Comparison of ENCODE assay signal across 8 mouse cellular contexts in genomic region chr7:24530062-24530931, GRCm38 (mm10). TPM values are rescaled to one million over a fixed set of nuclear protein-coding genes. Genes with fewer than 3 reads are reported as not detected.
DNase-seq lines count a peak whose midpoint lies in the region; ATAC-seq and TF ChIP-seq lines count a peak whose summit lies in the region.

Gene Irgq, plus strand, starts transcription at chr7:24530689.

- peaks cover 55% of the 10 kb centered on the region for H3K4me1 ChIP-seq in E14TG2a.4 (replicated peaks; ENCODE audit: low read depth, low read length)
- H3K4me1 ChIP-seq in forebrain, embryonic 12.5 days: peaks cover 41% of the 10 kb centered on the region
- peaks cover 10% of the 10 kb centered on the region for H3K4me1 ChIP-seq in heart, postnatal 0 days (ENCODE audit: control insufficient read depth, insufficient read depth)
- peaks cover 28% of the 10 kb centered on the region for H3K4me1 ChIP-seq in liver, embryonic 16.5 days (ENCODE audit: control insufficient read depth, low read depth, low read length)
- H3K4me1 ChIP-seq in neural tube, embryonic 13.5 days (replicated peaks): peaks cover 49% of the 10 kb centered on the region
- peaks cover 28% of the 10 kb centered on the region for H3K4me1 ChIP-seq in testis, adult 2 months (ENCODE audit: control insufficient read depth, insufficient read depth, low read length)

- H3K27me3 ChIP-seq in E14TG2a.4 (ENCODE audit: insufficient read depth, low read length): peaks cover 19% of the 10 kb centered on the region
- peaks cover 23% of the 10 kb centered on the region for H3K27me3 ChIP-seq in forebrain, embryonic 12.5 days
- H3K27me3 ChIP-seq in heart, postnatal 0 days (ENCODE audit: control insufficient read depth, insufficient read depth, low read length): no peaks in the 10 kb centered on the region
- no peaks in the 10 kb centered on the region for H3K27me3 ChIP-seq in liver, embryonic 16.5 days (ENCODE audit: control insufficient read depth, insufficient read depth, low read depth, low read length)
- peaks cover 9% of the 10 kb centered on the region for H3K27me3 ChIP-seq in neural tube, embryonic 13.5 days
- no peaks in the 10 kb centered on the region for H3K27me3 ChIP-seq in testis, adult 2 months (ENCODE audit: control insufficient read depth, insufficient read depth, low read length)

- peak; percentile 95 for ATAC-seq in forebrain, embryonic 12.5 days (ENCODE audit: low FRiP score)
- peak; percentile 94 for ATAC-seq in heart, postnatal 0 days (ENCODE audit: insufficient read depth, low read depth)
- ATAC-seq in liver, embryonic 16.5 days (ENCODE audit: low read depth): peak; percentile 93
- ATAC-seq in neural tube, embryonic 13.5 days (ENCODE audit: low read depth): peak; percentile 94

- no peak for TF ChIP-seq CTCF in E14TG2a.4 (conservative IDR thresholded peaks at IDR 0.05; ENCODE audit: low read length)
- TF ChIP-seq CTCF in heart, postnatal 0 days (IDR thresholded peaks at IDR 0.05; ENCODE audit: low read depth): no peak
- TF ChIP-seq CTCF in testis, adult 2 months (IDR thresholded peaks at IDR 0.05; ENCODE audit: control insufficient read depth, insufficient read depth, insufficient replicate concordance, low read depth, low read length): peak; percentile 3; the same call in 1 of the 2 replicates

- TF ChIP-seq POLR2A in testis, adult 2 months (IDR thresholded peaks at IDR 0.05; ENCODE audit: control insufficient read depth, low read depth, low read length): peak; percentile 39

- peak within 1 kb of the TSS; percentile 89 for H3K27ac ChIP-seq in forebrain, embryonic 12.5 days
- peak within 1 kb of the TSS; percentile 96 for H3K27ac ChIP-seq in heart, postnatal 0 days (ENCODE audit: low read depth)
- H3K27ac ChIP-seq in liver, embryonic 16.5 days (ENCODE audit: low read length): peak within 1 kb of the TSS; percentile 85
- H3K27ac ChIP-seq in neural tube, embryonic 13.5 days (replicated peaks): peak within 1 kb of the TSS; percentile 89
- H3K27ac ChIP-seq in testis, adult 2 months (ENCODE audit: control insufficient read depth, insufficient read depth, low read depth, low read length): peak within 1 kb of the TSS; percentile 86

- peak within 1 kb of the TSS; percentile 88 for H3K9ac ChIP-seq in forebrain, embryonic 12.5 days
- H3K9ac ChIP-seq in heart, postnatal 0 days (replicated peaks; ENCODE audit: low read depth, low read length): peak within 1 kb of the TSS; percentile 79
- H3K9ac ChIP-seq in liver, embryonic 16.5 days (ENCODE audit: low read depth, low read length): peak within 1 kb of the TSS; percentile 79
- peak within 1 kb of the TSS; percentile 93 for H3K9ac ChIP-seq in neural tube, embryonic 13.5 days

- DNase-seq in c-Kit-positive CD71-positive TER-119-positive erythroid progenitor cells, embryonic 14.5 days (ENCODE audit: low spot score): peak; percentile 98
- DNase-seq in heart, postnatal 0 days (ENCODE audit: low spot score): peak; percentile 99
- DNase-seq in kidney, postnatal 4 days: peak; percentile 99

- H3K36me3 ChIP-seq in E14TG2a.4 (ENCODE audit: insufficient read depth, low read length): peaks cover 10% of the 10 kb centered on the region
- peaks cover 23% of the 10 kb centered on the region for H3K36me3 ChIP-seq in forebrain, embryonic 12.5 days (replicated peaks)
- peaks cover 24% of the 10 kb centered on the region for H3K36me3 ChIP-seq in heart, postnatal 0 days (replicated peaks; ENCODE audit: control insufficient read depth, insufficient read depth, low read length)
- H3K36me3 ChIP-seq in liver, embryonic 16.5 days (ENCODE audit: control insufficient read depth, insufficient read depth): peaks cover 8% of the 10 kb centered on the region; the same call in 1 of the 2 replicates
- H3K36me3 ChIP-seq in neural tube, embryonic 13.5 days: peaks cover 28% of the 10 kb centered on the region
- H3K36me3 ChIP-seq in testis, adult 2 months (ENCODE audit: control insufficient read depth, insufficient read depth, low read length): no peaks in the 10 kb centered on the region

- peak within 1 kb of the TSS; percentile 85 for H3K4me3 ChIP-seq in E14TG2a.4 (replicated peaks; ENCODE audit: low read length)
- H3K4me3 ChIP-seq in forebrain, embryonic 12.5 days (replicated peaks): peak within 1 kb of the TSS; percentile 67
- peak within 1 kb of the TSS; percentile 71 for H3K4me3 ChIP-seq in heart, postnatal 0 days (ENCODE audit: low read depth, low read length)
- H3K4me3 ChIP-seq in liver, embryonic 16.5 days (ENCODE audit: low read depth, low read length): peak within 1 kb of the TSS; percentile 76
- H3K4me3 ChIP-seq in neural tube, embryonic 13.5 days: peak within 1 kb of the TSS; percentile 59
- H3K4me3 ChIP-seq in testis, adult 2 months (ENCODE audit: control insufficient read depth, low read depth, low read length): peak within 1 kb of the TSS; percentile 92

- WGBS in forebrain, embryonic 12.5 days: 1% methylated on average over 44 of the region's 44 CpGs
- under 1% methylated on average over 44 of the region's 44 CpGs for WGBS in heart, postnatal 0 days
- under 1% methylated on average over 44 of the region's 44 CpGs for WGBS in liver, embryonic 16.5 days (ENCODE audit: insufficient replicate concordance)
- WGBS in neural tube, embryonic 13.5 days: 2% methylated on average over 44 of the region's 44 CpGs

- TF ChIP-seq EP300 in heart, postnatal 0 days (IDR thresholded peaks at IDR 0.05; ENCODE audit: low read depth): 0 out of 2 replicates have a peak, but pooled peaks have one; percentile 74

- H3K9me3 ChIP-seq in E14TG2a.4 (ENCODE audit: low read length): no peaks in the 10 kb centered on the region
- no peaks in the 10 kb centered on the region for H3K9me3 ChIP-seq in forebrain, embryonic 12.5 days
- no peaks in the 10 kb centered on the region for H3K9me3 ChIP-seq in heart, postnatal 0 days (replicated peaks; ENCODE audit: control insufficient read depth, low read length)
- no peaks in the 10 kb centered on the region for H3K9me3 ChIP-seq in liver, embryonic 16.5 days (replicated peaks; ENCODE audit: control insufficient read depth, low read length)
- H3K9me3 ChIP-seq in neural tube, embryonic 13.5 days: no peaks in the 10 kb centered on the region

- peak within 1 kb of the TSS; percentile 91 for H3K4me2 ChIP-seq in forebrain, embryonic 12.5 days
- H3K4me2 ChIP-seq in heart, postnatal 0 days (ENCODE audit: low read depth, low read length): peak within 1 kb of the TSS; percentile 95
- H3K4me2 ChIP-seq in liver, embryonic 16.5 days (ENCODE audit: low read depth, low read length): peak within 1 kb of the TSS; percentile 89
- peak within 1 kb of the TSS; percentile 88 for H3K4me2 ChIP-seq in neural tube, embryonic 13.5 days

RNA-seq across cellular contexts. Expression of gene Irgq, which starts in this region (rescaled TPM):
- polyA plus RNA-seq in forebrain, embryonic 12.5 days (2016; fragmentation: Nextera tagmentation; extraction: Ambion mirVana): 24.7 and 25.2 TPM in 2 replicates
- 22.1 and 24.5 TPM in 2 replicates for total RNA-seq in heart, postnatal 0 days (2014; rRNA removed; ENCODE audit: low replicate concordance)
- polyA plus RNA-seq in heart, postnatal 0 days (2015; fragmentation: Nextera tagmentation; extraction: Ambion mirVana): 4.5 and 4.8 TPM in 2 replicates
- 1.1 and 1.3 TPM in 2 replicates for polyA plus RNA-seq in liver, embryonic 16.5 days (2015; fragmentation: Nextera tagmentation; extraction: Ambion mirVana)
- polyA plus RNA-seq in neural tube, embryonic 13.5 days (2015; fragmentation: Nextera tagmentation; extraction: Ambion mirVana): 20.9 and 21.2 TPM in 2 replicates
- 2.2 and 2.4 TPM in 2 replicates for polyA plus RNA-seq in testis, adult 2 months (2012; rRNA removed)

Comparison
In these comparisons a context has a peak if more than half of its experiments do, and no peak if none do; other contexts are left out.
1. Peak in every context shown above with its lines: DNase-seq, ATAC-seq, H3K4me3 ChIP-seq and H3K27ac ChIP-seq.